Mouse (Mus musculus) lung, adult 2 months (tissue): ENCODE measurements around the gene Slc37a2.

ENCODE experiments used
- CTCF ChIP-seq: fragments of 200-500 bp; IDR thresholded peaks from 2 replicates; pipeline ENCODE4 v1.5.1; 2011; ENCODE audit warnings: mild to moderate bottlenecking, low read length, control low read depth; ENCODE audit not compliant: insufficient read depth
- POLR2A ChIP-seq: fragments of 200-500 bp; IDR thresholded peaks from 2 replicates; pipeline ENCODE4 v1.6.1; 2011; ENCODE audit warnings: low read depth, mild to moderate bottlenecking, control low read depth, low read length, borderline replicate concordance; ENCODE audit errors: extremely low read depth

DNA sequence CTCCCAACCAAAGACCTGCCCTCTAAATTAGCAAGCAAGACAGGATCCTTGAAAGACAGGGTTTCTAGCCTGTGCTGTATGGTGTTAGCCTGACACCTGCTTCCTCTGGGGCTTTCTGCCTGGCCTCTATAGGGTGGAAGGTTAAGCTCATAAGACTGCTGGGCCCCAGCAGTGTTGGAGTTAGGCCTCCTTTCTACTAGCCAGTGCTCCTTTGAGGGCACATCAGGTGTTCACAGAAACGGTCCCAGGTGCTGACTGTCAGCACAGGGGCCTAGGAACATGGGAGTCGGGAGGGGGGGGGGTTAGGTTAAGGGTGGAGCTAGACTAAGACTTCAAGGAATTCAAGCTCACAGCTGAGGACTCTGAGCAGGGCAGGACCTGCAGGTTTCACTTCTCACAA, 10.1 kb downstream of the Slc37a2 start:
- TF ChIP-seq CTCF (no peak), POLR2A (no peak)
